Mouse (Mus musculus): ENCODE data around the gene Gm9857. TPM values are rescaled to one million over a fixed set of nuclear protein-coding genes. Genes with fewer than 3 reads are reported as not detected.

Gene Gm9857
- polyA plus RNA-seq, 1 experiment from 2014 or later, result not detected

DNA sequence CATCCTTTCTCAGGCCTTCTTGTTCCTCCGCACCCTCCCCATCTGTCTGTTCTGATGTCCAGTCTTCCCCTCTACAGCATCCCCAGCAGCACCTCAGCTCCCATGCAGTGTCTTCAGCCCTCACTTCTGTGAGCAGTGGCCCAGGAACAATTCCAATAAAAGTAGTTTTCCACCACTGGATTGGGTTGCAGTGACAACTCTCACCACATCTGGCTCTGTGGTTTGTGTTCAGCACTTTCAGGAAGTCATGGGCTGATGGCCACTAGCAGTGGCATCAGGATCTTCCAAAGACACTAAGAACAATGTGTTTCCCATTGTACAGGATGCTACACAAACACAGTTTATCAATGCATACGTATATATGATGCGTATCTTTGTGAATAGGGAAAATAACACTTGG is 25.8 kb upstream of the Gm9857 start:
- H3K4me3 ChIP-seq (ENCODE audit: low read depth, low read length), result no peak overlapping the region
- H3K27me3 ChIP-seq (replicated peaks; ENCODE audit: control insufficient read depth, insufficient read depth, low read length), result no peaks in the 10 kb centered on the region
- DNase-seq (ENCODE audit: low spot score) (no peak), ATAC-seq (replicated peaks; ENCODE audit: low FRiP score) (no peak)
- H3K36me3 ChIP-seq (ENCODE audit: control insufficient read depth, insufficient read depth, low read length), result no peaks in the 10 kb centered on the region
- 74% methylated on average over 3 of the region's 3 CpGs for WGBS
- no peak overlapping the region for H3K9ac ChIP-seq (ENCODE audit: low read depth, low read length)
- H3K9me3 ChIP-seq (ENCODE audit: control insufficient read depth, low read length), result no peaks in the 10 kb centered on the region
- H3K27ac ChIP-seq (ENCODE audit: low read depth, low read length), result no peak overlapping the region
- H3K4me2 ChIP-seq, result no peak overlapping the region
- 0 out of 2 replicates have a peak, but pooled peaks cover 2% of the 10 kb centered on the region for H3K4me1 ChIP-seq (replicated peaks; ENCODE audit: control insufficient read depth, insufficient read depth, low read length)

DNA sequence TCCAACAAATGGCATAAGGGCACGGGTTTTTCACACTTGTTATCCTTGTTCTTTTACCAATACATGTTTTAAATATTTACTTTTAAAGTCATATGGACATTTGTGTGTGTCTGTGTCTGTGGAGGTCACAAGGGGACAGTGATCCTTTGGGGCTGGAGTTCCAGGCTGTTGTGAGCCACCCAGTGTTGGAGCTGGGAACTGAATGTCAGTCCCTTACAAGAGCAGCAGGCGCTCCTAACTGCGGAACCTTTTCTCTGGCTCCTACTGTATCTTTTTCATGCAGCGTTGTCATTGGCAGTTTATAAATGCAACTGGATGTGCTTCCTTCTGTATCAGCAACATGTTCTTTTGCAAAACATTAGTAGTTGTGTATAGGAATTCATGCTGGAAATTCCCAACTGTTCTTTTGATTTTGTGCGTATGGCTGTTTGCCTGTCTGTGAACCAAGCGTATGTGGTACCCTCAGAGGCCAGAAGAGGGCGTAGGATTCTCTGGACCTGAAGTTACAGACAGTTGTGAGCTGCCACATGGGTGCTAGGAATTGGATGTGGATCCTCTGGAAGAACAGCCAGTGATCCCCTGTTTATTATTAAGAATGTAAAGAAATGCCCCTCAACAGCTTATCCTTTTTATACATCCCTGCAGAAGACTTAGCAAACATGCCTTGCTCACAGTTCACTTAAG is 24.3 kb upstream of the Gm9857 start:
- no peak for DNase-seq (ENCODE audit: low spot score)
- Histone ChIP-seq H3K4me2 (no peak overlapping the region), H3K9me3 (ENCODE audit: control insufficient read depth, low read length) (no peaks in the 10 kb centered on the region), H3K36me3 (ENCODE audit: control insufficient read depth, insufficient read depth, low read length) (no peaks in the 10 kb centered on the region), H3K4me3 (ENCODE audit: low read depth, low read length) (no peak overlapping the region), H3K27ac (ENCODE audit: low read depth, low read length) (no peak overlapping the region), H3K27me3 (replicated peaks; ENCODE audit: control insufficient read depth, insufficient read depth, low read length) (no peaks in the 10 kb centered on the region), H3K4me1 (replicated peaks; ENCODE audit: control insufficient read depth, insufficient read depth, low read length) (0 out of 2 replicates have a peak, but pooled peaks cover 2% of the 10 kb centered on the region), H3K9ac (ENCODE audit: low read depth, low read length) (no peak overlapping the region)
- 79% methylated on average over 7 of the region's 7 CpGs for WGBS
- ATAC-seq (replicated peaks; ENCODE audit: low FRiP score), result no peak

DNA sequence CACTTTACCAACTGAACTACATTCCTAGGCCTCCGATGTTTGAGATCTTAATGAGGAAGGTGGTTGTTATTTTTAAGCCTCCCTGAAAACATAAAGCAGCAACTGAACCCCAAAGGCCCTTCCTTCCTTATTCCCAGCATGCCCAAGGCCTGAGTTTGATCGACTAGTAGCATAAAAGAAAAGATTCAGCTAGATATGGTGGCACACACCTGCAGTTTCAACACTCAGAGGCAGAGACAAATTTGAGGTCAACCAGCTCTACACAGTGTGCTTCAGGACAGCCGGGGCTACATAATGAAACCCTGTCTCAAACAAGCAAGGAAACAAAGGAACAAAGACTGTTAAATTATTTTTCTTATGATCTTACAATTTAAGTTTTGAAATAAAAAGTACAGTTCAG is 23.5 kb upstream of the Gm9857 start:
- 0 out of 2 replicates have a peak, but pooled peaks cover 2% of the 10 kb centered on the region for H3K4me1 ChIP-seq (replicated peaks; ENCODE audit: control insufficient read depth, insufficient read depth, low read length)
- DNase-seq (ENCODE audit: low spot score) (no peak), ATAC-seq (replicated peaks; ENCODE audit: low FRiP score) (no peak)
- no peak overlapping the region for H3K27ac ChIP-seq (ENCODE audit: low read depth, low read length)
- H3K36me3 ChIP-seq (ENCODE audit: control insufficient read depth, insufficient read depth, low read length), result no peaks in the 10 kb centered on the region
- no peak overlapping the region for H3K9ac ChIP-seq (ENCODE audit: low read depth, low read length)
- H3K4me3 ChIP-seq (ENCODE audit: low read depth, low read length), result no peak overlapping the region
- no peak overlapping the region for H3K4me2 ChIP-seq
- WGBS, result 82% methylated on average over 3 of the region's 3 CpGs
- H3K27me3 ChIP-seq (replicated peaks; ENCODE audit: control insufficient read depth, insufficient read depth, low read length), result no peaks in the 10 kb centered on the region
- no peaks in the 10 kb centered on the region for H3K9me3 ChIP-seq (ENCODE audit: control insufficient read depth, low read length)

DNA sequence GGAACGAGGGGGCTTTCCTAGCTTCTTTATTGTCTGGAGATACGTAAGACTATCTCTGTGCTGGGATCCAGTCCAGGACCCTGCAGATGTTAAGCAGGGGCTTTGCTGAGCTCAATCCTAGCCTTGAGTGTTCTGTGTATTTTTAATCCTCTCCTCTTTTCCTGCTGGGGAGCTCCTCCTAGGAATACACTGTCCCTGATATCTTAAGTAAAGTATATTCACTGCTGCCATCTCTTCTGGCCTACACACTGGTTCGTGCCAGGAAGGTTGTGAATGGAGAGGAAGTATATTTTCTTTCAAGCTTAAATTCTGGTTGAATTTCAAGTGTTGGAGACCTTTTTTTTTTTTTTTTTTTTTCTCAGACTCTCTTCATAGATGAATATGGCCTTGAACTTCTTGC is 23.0 kb upstream of the Gm9857 start:
- DNase-seq (ENCODE audit: low spot score), result no peak
- no peak for ATAC-seq (replicated peaks; ENCODE audit: low FRiP score)
- 0 out of 2 replicates have a peak, but pooled peaks cover 2% of the 10 kb centered on the region for H3K4me1 ChIP-seq (replicated peaks; ENCODE audit: control insufficient read depth, insufficient read depth, low read length)
- no peaks in the 10 kb centered on the region for H3K9me3 ChIP-seq (ENCODE audit: control insufficient read depth, low read length)
- no peaks in the 10 kb centered on the region for H3K27me3 ChIP-seq (replicated peaks; ENCODE audit: control insufficient read depth, insufficient read depth, low read length)
- no peak overlapping the region for H3K9ac ChIP-seq (ENCODE audit: low read depth, low read length)
- no peak overlapping the region for H3K4me2 ChIP-seq
- WGBS, result 85% methylated on average over 3 of the region's 3 CpGs
- H3K4me3 ChIP-seq (ENCODE audit: low read depth, low read length), result no peak overlapping the region
- no peaks in the 10 kb centered on the region for H3K36me3 ChIP-seq (ENCODE audit: control insufficient read depth, insufficient read depth, low read length)
- no peak overlapping the region for H3K27ac ChIP-seq (ENCODE audit: low read depth, low read length)

DNA sequence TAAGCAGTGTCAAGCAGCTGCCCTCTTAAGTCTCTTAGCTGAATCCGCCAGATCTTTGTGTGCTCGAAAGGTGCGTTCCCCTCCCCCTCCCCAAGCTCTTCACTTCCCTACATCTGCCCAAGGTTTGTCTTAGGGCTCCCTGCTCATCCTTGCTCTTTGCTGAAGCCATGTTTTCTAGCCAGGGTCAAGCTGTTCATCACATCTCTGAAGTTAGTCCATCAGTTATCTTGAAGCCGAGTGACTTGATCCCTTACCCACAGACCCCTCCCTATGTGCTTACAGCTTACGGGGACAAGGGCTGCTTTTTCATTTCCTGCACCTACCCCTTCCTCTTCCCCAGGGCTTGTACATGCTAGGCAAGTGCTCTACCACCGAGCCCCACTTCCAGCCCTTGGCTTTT is 21.4 kb upstream of the Gm9857 start:
- H3K9ac ChIP-seq (ENCODE audit: low read depth, low read length), result no peak overlapping the region
- H3K4me3 ChIP-seq (ENCODE audit: low read depth, low read length), result no peak overlapping the region
- no peak overlapping the region for H3K27ac ChIP-seq (ENCODE audit: low read depth, low read length)
- H3K27me3 ChIP-seq (replicated peaks; ENCODE audit: control insufficient read depth, insufficient read depth, low read length), result no peaks in the 10 kb centered on the region
- H3K4me2 ChIP-seq, result no peak overlapping the region; the same call in 1 of the 2 replicates
- H3K9me3 ChIP-seq (ENCODE audit: control insufficient read depth, low read length), result no peaks in the 10 kb centered on the region
- 38% methylated on average over 6 of the region's 6 CpGs for WGBS
- 0 out of 2 replicates have a peak, but pooled peaks cover 2% of the 10 kb centered on the region for H3K4me1 ChIP-seq (replicated peaks; ENCODE audit: control insufficient read depth, insufficient read depth, low read length)
- no peaks in the 10 kb centered on the region for H3K36me3 ChIP-seq (ENCODE audit: control insufficient read depth, insufficient read depth, low read length)
- no peak for DNase-seq (ENCODE audit: low spot score)
- no peak for ATAC-seq (replicated peaks; ENCODE audit: low FRiP score)

DNA sequence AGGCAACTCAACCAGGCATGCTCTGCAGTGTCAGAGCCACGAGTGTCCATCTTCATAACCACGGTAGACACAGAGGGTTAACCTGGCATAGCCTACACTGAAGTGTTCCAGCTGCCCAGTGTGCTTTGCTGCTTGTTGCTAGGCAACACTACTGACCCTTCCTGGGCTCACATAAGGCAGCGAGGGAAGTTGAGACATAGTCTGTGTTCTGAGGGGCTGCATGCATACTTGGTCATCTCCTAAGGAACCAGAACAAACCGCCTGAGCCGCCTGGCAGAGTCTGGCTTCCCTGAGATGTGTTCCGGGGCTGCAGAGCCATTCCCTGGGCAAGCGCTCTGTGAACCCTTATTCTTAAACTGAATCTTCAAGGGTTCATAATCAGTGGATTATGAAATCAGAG is 21.0 kb upstream of the Gm9857 start:
- no peaks in the 10 kb centered on the region for H3K9me3 ChIP-seq (ENCODE audit: control insufficient read depth, low read length)
- ATAC-seq (replicated peaks; ENCODE audit: low FRiP score) (no peak), DNase-seq (ENCODE audit: low spot score) (no peak)
- 47% methylated on average over 7 of the region's 7 CpGs for WGBS
- no peak overlapping the region for H3K9ac ChIP-seq (ENCODE audit: low read depth, low read length)
- no peaks in the 10 kb centered on the region for H3K27me3 ChIP-seq (replicated peaks; ENCODE audit: control insufficient read depth, insufficient read depth, low read length)
- 0 out of 2 replicates have a peak, but pooled peaks cover 2% of the 10 kb centered on the region for H3K4me1 ChIP-seq (replicated peaks; ENCODE audit: control insufficient read depth, insufficient read depth, low read length)
- no peak overlapping the region for H3K4me2 ChIP-seq
- H3K36me3 ChIP-seq (ENCODE audit: control insufficient read depth, insufficient read depth, low read length), result no peaks in the 10 kb centered on the region
- H3K4me3 ChIP-seq (ENCODE audit: low read depth, low read length), result no peak overlapping the region
- H3K27ac ChIP-seq (ENCODE audit: low read depth, low read length), result no peak overlapping the region

DNA sequence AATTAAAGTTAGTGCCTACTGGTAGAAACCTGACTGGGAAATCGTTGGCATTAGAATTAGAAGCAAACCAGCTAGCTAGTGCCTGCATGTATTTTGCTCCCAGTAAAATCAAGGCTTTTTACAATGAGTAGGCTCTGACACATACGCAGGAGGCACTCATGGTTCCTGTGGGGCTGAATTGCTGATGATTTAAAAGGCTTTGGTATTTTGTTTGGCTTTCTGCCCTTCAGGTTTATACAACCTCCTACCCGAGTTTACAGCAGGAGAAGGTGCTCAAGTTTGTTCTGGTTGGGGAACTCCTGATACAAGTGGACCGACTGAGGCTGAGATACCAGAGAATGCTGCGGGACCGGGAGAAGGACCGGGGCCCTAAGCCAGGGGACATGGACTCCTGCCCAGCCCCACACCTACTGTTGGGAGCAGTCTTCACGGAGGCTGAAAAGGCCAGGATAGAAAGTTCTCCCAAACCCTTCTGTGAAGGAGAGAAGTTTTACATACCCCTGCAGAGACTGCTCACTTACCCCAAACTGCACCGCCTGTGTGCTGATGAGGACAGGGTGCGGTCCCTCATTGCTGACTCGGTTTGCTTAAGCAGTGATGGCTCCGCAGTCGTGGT is 19.5 kb upstream of the Gm9857 start:
- Histone ChIP-seq H3K27ac (ENCODE audit: low read depth, low read length) (no peak overlapping the region), H3K9ac (ENCODE audit: low read depth, low read length) (no peak overlapping the region), H3K4me2 (no peak overlapping the region), H3K4me1 (replicated peaks; ENCODE audit: control insufficient read depth, insufficient read depth, low read length) (0 out of 2 replicates have a peak, but pooled peaks cover 2% of the 10 kb centered on the region), H3K4me3 (ENCODE audit: low read depth, low read length) (no peak overlapping the region), H3K27me3 (replicated peaks; ENCODE audit: control insufficient read depth, insufficient read depth, low read length) (no peaks in the 10 kb centered on the region), H3K9me3 (ENCODE audit: control insufficient read depth, low read length) (no peaks in the 10 kb centered on the region), H3K36me3 (ENCODE audit: control insufficient read depth, insufficient read depth, low read length) (no peaks in the 10 kb centered on the region)
- DNase-seq (ENCODE audit: low spot score) (no peak), ATAC-seq (replicated peaks; ENCODE audit: low FRiP score) (no peak)
- WGBS, result 76% methylated on average over 13 of the region's 13 CpGs

DNA sequence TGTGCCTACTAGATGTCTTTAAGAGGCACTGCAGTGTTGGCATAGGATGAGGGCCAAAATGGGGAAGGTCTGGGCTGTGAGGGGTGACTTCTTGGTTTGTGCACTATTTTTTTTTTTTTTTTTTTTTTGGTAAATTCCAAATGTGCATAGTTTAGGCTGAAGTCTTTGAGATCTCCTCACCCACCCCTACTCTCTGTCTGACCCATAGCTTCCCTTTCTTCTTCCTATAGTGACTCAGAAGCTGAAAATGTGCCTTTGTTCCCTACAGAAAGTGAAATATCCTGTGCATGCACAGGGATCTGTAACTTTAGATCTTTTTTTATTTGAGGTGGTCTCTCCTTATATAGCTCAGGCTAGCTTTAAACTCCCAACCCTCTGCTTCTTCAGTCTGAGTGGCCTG is 17.7 kb upstream of the Gm9857 start:
- Histone ChIP-seq H3K4me1 (replicated peaks; ENCODE audit: control insufficient read depth, insufficient read depth, low read length) (0 out of 2 replicates have a peak, but pooled peaks cover 2% of the 10 kb centered on the region), H3K27me3 (replicated peaks; ENCODE audit: control insufficient read depth, insufficient read depth, low read length) (no peaks in the 10 kb centered on the region), H3K27ac (ENCODE audit: low read depth, low read length) (no peak overlapping the region), H3K4me2 (no peak overlapping the region), H3K4me3 (ENCODE audit: low read depth, low read length) (no peak overlapping the region), H3K36me3 (ENCODE audit: control insufficient read depth, insufficient read depth, low read length) (no peaks in the 10 kb centered on the region), H3K9ac (ENCODE audit: low read depth, low read length) (no peak overlapping the region), H3K9me3 (ENCODE audit: control insufficient read depth, low read length) (no peaks in the 10 kb centered on the region)
- DNase-seq (ENCODE audit: low spot score) (no peak), ATAC-seq (replicated peaks; ENCODE audit: low FRiP score) (no peak)

DNA sequence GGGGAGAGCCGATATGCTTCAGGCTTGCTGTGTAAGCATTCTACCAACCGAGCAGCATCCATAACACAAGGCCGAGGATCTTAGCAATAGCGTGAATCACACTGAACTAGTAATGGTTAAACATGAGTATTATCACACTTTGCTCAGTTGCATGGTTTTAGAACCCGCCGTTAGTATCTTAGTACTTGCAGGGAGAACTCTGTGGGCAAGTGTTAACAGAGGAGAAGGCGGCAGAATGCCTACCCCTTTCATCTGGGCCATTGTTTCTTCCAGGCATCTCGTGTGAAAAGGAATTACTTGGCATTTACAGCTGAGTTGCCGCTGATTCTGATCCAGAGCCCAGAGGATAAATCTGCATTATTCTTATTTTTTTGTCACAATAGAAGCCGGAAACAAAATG is 751 bp upstream of the Gm9857 start:
- 83% methylated on average over 10 of the region's 10 CpGs for WGBS
- Histone ChIP-seq H3K9ac (ENCODE audit: low read depth, low read length) (no peak overlapping the region), H3K27ac (ENCODE audit: low read depth, low read length) (no peak overlapping the region), H3K36me3 (ENCODE audit: control insufficient read depth, insufficient read depth, low read length) (no peaks in the 10 kb centered on the region), H3K4me3 (ENCODE audit: low read depth, low read length) (no peak overlapping the region), H3K9me3 (ENCODE audit: control insufficient read depth, low read length) (no peaks in the 10 kb centered on the region), H3K27me3 (replicated peaks; ENCODE audit: control insufficient read depth, insufficient read depth, low read length) (no peaks in the 10 kb centered on the region; the same call in none of the 2 replicates), H3K4me1 (replicated peaks; ENCODE audit: control insufficient read depth, insufficient read depth, low read length) (no peaks in the 10 kb centered on the region), H3K4me2 (no peak overlapping the region)
- no peak for DNase-seq (ENCODE audit: low spot score)
- no peak for ATAC-seq (replicated peaks; ENCODE audit: low FRiP score)

All from liver, embryonic 11.5 days (tissue).